Mouse (Mus musculus): ENCODE results near the gene Trib2. TPM values are rescaled to one million over a fixed set of nuclear protein-coding genes. Genes with fewer than 3 reads are reported as not detected.

Trib2 gene
- polyA plus RNA-seq, 1 experiment from 2014 or later, result 150 TPM

DNA sequence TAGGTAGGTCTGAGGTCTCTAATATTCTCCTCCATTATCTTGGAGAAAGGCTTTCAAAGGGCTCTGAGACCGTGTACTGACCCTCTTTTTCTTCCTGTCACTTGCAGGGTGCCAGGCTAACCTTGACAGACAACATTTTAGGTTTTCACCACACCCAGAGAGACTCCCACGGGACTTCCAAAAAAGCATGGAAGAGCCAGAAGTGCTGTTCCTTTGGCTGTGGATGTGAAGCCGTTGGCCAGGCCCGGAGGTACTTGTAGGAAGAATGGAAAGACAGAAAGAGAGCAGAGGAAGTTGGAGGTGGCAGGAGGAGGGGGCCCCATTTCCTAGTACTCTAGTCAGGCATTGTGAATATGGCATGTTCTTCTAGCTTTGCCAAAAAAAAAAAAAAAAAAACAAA lies 56.0 kb downstream of the Trib2 start:
- no peak overlapping the region for H3K4me2 ChIP-seq (replicated peaks)
- no peaks in the 10 kb centered on the region for H3K36me3 ChIP-seq (replicated peaks; ENCODE audit: control insufficient read depth, insufficient read depth)
- no peaks in the 10 kb centered on the region for H3K4me1 ChIP-seq (replicated peaks; ENCODE audit: control insufficient read depth, insufficient read depth, low read length)
- no peak overlapping the region for H3K27ac ChIP-seq
- 87% methylated on average over 4 of the region's 4 CpGs for WGBS
- H3K9me3 ChIP-seq (ENCODE audit: control insufficient read depth, low read length), result no peaks in the 10 kb centered on the region
- H3K4me3 ChIP-seq (replicated peaks; ENCODE audit: low read length), result no peak overlapping the region
- H3K27me3 ChIP-seq (ENCODE audit: control insufficient read depth, insufficient read depth, low read length), result no peaks in the 10 kb centered on the region
- DNase-seq (ENCODE audit: low spot score), result no peak
- ATAC-seq (ENCODE audit: low FRiP score), result no peak
- no peak overlapping the region for H3K9ac ChIP-seq

DNA sequence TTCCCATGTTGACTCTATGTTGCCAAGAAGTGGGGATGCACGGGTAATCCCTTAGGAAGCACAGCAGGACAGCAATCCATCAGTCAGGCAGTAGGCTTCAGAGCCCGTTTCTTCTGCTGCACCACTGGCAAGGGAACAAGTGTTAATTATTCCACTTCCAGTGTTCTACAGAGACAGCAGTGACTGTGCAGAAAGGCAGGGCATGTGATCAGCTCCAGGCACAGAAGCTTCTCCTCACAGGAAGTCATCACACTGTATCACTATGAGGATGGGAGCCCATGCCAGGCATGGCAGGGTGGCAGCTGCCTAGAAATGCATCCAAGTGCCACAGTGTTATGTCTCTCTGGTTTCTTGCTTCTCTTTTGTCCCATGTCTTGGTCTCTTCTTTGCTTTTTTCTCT lies 57.9 kb downstream of the Trib2 start:
- 23% methylated on average over 2 of the region's 2 CpGs for WGBS
- no peak overlapping the region for H3K4me2 ChIP-seq (replicated peaks)
- no peaks in the 10 kb centered on the region for H3K27me3 ChIP-seq (ENCODE audit: control insufficient read depth, insufficient read depth, low read length)
- ATAC-seq (ENCODE audit: low FRiP score) (peak; percentile 57; the same call in 1 of the 2 replicates), DNase-seq (ENCODE audit: low spot score) (no peak)
- no peak overlapping the region for H3K9ac ChIP-seq
- H3K9me3 ChIP-seq (ENCODE audit: control insufficient read depth, low read length), result no peaks in the 10 kb centered on the region
- H3K4me3 ChIP-seq (replicated peaks; ENCODE audit: low read length), result no peak overlapping the region
- H3K36me3 ChIP-seq (replicated peaks; ENCODE audit: control insufficient read depth, insufficient read depth), result no peaks in the 10 kb centered on the region
- H3K27ac ChIP-seq, result no peak overlapping the region
- H3K4me1 ChIP-seq (replicated peaks; ENCODE audit: control insufficient read depth, insufficient read depth, low read length), result no peaks in the 10 kb centered on the region

DNA sequence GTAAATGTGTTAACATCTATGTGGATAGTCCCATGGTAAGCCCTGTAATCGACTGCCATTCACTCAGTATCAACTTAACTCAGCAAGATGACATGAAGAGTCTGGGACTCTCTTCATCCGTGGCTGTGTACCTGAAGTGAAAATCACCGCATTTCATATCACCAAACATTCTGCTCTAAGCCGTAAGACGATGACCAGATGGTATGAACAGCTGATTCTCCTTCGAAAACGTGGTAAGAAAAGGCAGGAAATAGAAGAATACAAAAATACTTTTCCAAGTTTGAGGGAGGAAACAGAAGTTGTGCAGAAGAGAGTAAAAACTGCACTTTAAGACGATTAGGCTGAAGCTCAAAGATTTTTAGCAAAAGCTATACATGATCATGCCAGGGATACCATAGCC lies 59.4 kb downstream of the Trib2 start:
- ATAC-seq (ENCODE audit: low FRiP score) (no peak), DNase-seq (ENCODE audit: low spot score) (no peak)
- Histone ChIP-seq H3K27me3 (ENCODE audit: control insufficient read depth, insufficient read depth, low read length) (no peaks in the 10 kb centered on the region), H3K9ac (no peak overlapping the region), H3K27ac (no peak overlapping the region), H3K36me3 (replicated peaks; ENCODE audit: control insufficient read depth, insufficient read depth) (no peaks in the 10 kb centered on the region), H3K4me1 (replicated peaks; ENCODE audit: control insufficient read depth, insufficient read depth, low read length) (no peaks in the 10 kb centered on the region), H3K4me2 (replicated peaks) (no peak overlapping the region), H3K4me3 (replicated peaks; ENCODE audit: low read length) (no peak overlapping the region), H3K9me3 (ENCODE audit: control insufficient read depth, low read length) (no peaks in the 10 kb centered on the region)
- 92% methylated on average over 8 of the region's 8 CpGs for WGBS

DNA sequence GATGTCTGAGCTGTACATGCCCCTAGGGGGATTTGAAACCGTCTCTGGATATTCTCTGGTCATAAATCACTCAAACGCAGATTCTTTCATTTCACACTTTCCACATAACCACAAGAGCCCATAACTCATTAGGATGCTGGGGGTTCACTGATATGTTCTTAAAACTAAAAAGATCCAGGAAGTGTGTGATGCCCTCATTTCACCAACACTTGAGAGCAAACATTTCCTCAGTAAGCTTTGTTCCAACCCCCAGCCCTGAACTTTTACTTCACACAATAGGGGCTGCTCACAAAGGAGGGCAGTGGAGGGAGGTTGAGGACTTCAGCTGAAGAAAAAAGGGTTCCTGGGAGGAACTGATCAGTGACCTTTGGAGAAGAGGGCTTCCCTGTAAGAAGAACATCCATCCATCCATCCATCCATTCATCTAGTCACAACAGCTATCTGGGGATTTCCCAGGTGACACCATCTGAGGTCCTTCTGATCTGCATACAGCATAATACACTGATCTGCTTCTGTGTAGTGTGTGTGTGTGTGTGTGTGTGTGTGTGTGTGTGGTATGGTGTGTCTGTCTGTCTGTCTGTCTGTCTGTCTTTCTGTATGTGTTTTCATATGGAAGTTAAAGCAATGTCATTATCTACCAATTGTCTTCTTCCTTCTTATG lies 61.6 kb downstream of the Trib2 start:
- Histone ChIP-seq H3K4me1 (replicated peaks; ENCODE audit: control insufficient read depth, insufficient read depth, low read length) (no peaks in the 10 kb centered on the region), H3K36me3 (replicated peaks; ENCODE audit: control insufficient read depth, insufficient read depth) (no peaks in the 10 kb centered on the region), H3K9me3 (ENCODE audit: control insufficient read depth, low read length) (no peaks in the 10 kb centered on the region), H3K4me3 (replicated peaks; ENCODE audit: low read length) (no peak overlapping the region), H3K4me2 (replicated peaks) (no peak overlapping the region), H3K27ac (no peak overlapping the region), H3K9ac (no peak overlapping the region), H3K27me3 (ENCODE audit: control insufficient read depth, insufficient read depth, low read length) (no peaks in the 10 kb centered on the region)
- WGBS, result 84% methylated on average over 2 of the region's 2 CpGs
- DNase-seq (ENCODE audit: low spot score), result no peak
- no peak for ATAC-seq (ENCODE audit: low FRiP score)

DNA sequence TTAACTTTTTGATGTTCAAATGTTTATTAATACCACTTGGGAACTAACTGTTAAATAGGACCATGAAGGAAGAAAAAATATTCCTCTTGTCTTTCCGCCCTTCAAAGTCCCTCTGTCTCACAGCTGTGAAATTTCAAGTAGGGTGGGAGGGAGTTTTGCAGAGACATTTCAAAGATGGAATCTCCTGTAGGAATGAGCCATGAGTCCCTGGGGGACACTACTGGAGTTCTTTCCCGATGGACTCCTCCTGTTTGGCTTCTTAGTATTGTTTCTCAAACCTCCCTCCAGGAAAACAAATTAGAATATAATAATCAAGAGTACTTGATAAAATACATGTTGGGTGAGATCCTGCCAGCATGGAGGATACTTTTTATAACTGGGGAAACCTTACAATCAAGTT lies 62.1 kb downstream of the Trib2 start:
- Histone ChIP-seq H3K4me2 (replicated peaks) (no peak overlapping the region), H3K27ac (no peak overlapping the region), H3K4me1 (replicated peaks; ENCODE audit: control insufficient read depth, insufficient read depth, low read length) (no peaks in the 10 kb centered on the region), H3K4me3 (replicated peaks; ENCODE audit: low read length) (no peak overlapping the region), H3K27me3 (ENCODE audit: control insufficient read depth, insufficient read depth, low read length) (no peaks in the 10 kb centered on the region), H3K36me3 (replicated peaks; ENCODE audit: control insufficient read depth, insufficient read depth) (no peaks in the 10 kb centered on the region), H3K9me3 (ENCODE audit: control insufficient read depth, low read length) (no peaks in the 10 kb centered on the region), H3K9ac (no peak overlapping the region)
- no peak for ATAC-seq (ENCODE audit: low FRiP score)
- WGBS, result 81% methylated on average over 2 of the region's 2 CpGs
- DNase-seq (ENCODE audit: low spot score), result no peak

DNA sequence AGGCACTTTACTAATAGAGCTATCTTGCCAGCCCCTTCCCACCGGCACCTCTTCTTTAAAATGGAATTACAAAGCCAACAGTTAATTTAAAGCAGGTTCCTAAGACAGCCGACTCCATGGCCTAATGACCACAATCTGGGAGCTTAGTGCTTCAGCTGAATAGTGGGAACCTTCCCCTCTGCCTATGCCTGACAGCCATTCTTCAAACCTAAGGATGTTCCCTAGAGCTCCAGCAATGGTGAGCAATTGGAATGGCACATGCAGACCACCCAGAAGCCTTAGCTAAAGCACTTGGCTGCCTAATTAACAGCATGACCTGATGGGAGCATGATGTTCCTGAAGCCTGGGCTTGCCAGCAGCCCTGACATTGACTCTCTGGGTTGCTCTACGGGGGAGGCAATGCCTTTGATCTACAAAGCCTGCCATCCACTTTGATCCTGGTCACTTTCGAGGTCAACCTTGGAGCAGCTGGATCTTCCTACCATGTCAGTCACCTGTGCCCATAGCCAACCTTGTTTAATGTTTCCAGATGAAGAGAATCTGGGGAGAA lies 67.0 kb downstream of the Trib2 start:
- DNase-seq (ENCODE audit: low spot score), result no peak
- Histone ChIP-seq H3K9ac (no peak overlapping the region), H3K4me1 (replicated peaks; ENCODE audit: control insufficient read depth, insufficient read depth, low read length) (no peaks in the 10 kb centered on the region), H3K36me3 (replicated peaks; ENCODE audit: control insufficient read depth, insufficient read depth) (no peaks in the 10 kb centered on the region), H3K27me3 (ENCODE audit: control insufficient read depth, insufficient read depth, low read length) (no peaks in the 10 kb centered on the region), H3K27ac (no peak overlapping the region), H3K4me2 (replicated peaks) (no peak overlapping the region), H3K9me3 (ENCODE audit: control insufficient read depth, low read length) (no peaks in the 10 kb centered on the region), H3K4me3 (replicated peaks; ENCODE audit: low read length) (no peak overlapping the region)
- no peak for ATAC-seq (ENCODE audit: low FRiP score)
- WGBS, result 40% methylated on average over 4 of the region's 4 CpGs

DNA sequence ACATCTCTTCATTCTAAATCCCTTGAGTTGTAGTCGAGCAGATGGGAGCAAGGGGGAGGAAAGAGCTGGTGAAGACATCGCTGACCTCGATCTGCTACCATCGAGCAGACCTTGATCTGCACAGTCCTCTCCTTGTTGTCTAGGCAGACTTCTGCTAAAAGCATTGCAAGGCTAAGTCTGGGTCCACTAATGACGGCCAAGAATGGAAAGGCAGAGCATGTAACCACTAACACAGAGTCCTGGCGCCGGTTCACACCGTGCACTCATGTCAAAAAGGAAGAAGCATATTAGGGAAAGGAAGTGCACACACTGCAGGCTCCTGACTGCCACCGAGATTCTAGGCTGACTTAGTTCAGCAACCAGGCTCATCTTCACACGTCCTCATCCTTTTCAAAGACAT lies 71.0 kb downstream of the Trib2 start:
- Histone ChIP-seq H3K27ac (no peak overlapping the region), H3K9me3 (ENCODE audit: control insufficient read depth, low read length) (no peaks in the 10 kb centered on the region), H3K27me3 (ENCODE audit: control insufficient read depth, insufficient read depth, low read length) (no peaks in the 10 kb centered on the region), H3K4me3 (replicated peaks; ENCODE audit: low read length) (no peak overlapping the region), H3K9ac (no peak overlapping the region), H3K36me3 (replicated peaks; ENCODE audit: control insufficient read depth, insufficient read depth) (no peaks in the 10 kb centered on the region), H3K4me2 (replicated peaks) (no peak overlapping the region), H3K4me1 (replicated peaks; ENCODE audit: control insufficient read depth, insufficient read depth, low read length) (no peaks in the 10 kb centered on the region)
- ATAC-seq (ENCODE audit: low FRiP score), result no peak
- 83% methylated on average over 10 of the region's 10 CpGs for WGBS
- no peak for DNase-seq (ENCODE audit: low spot score)

Small RNA genes lying within 50 kb of the gene (microRNA-seq; reads per million reads assigned to microRNA genes)
- not detected for gene Mir6387

Data from hindbrain, embryonic 14.5 days (tissue).